Mouse (Mus musculus) neural tube, embryonic 15.5 days (tissue): ENCODE results near the gene Atp13a1. TPM values are rescaled to one million over a fixed set of nuclear protein-coding genes. Genes with fewer than 3 reads are reported as not detected.

Source experiments
- ATAC-seq: fragments of 200-750 bp; cut with Nextera tagmentation; 2 replicates; pipeline ENCODE4 v1.8.0; 2017; ENCODE audit warnings: mild to moderate bottlenecking, moderate TSS enrichment, moderate library complexity; ENCODE audit not compliant: low FRiP score
- H3K27ac ChIP-seq: fragments of 300-500 bp; sonication (generic); replicated peaks from 2 replicates; pipeline ENCODE4 v1.5.1; 2015; ENCODE audit warnings: mild to moderate bottlenecking, inconsistent platforms
- H3K27me3 ChIP-seq: fragments of 300-500 bp; sonication (generic); replicated peaks from 2 replicates; pipeline ENCODE4 v1.6.1; 2015; ENCODE audit warnings: inconsistent platforms
- H3K36me3 ChIP-seq: fragments of 300-500 bp; sonication (generic); 2 replicates; pipeline ENCODE4 v1.6.1; 2015; ENCODE audit warnings: inconsistent platforms
- H3K4me1 ChIP-seq: fragments of 300-500 bp; sonication (generic); 2 replicates; pipeline ENCODE4 v1.6.1; 2015; ENCODE audit warnings: inconsistent platforms
- H3K4me2 ChIP-seq: fragments of 300-500 bp; sonication (generic); 2 replicates; pipeline ENCODE4 v1.6.1; 2015; ENCODE audit warnings: inconsistent platforms, mild to moderate bottlenecking, moderate library complexity
- H3K4me3 ChIP-seq: fragments of 300-500 bp; sonication (generic); replicated peaks from 2 replicates; pipeline ENCODE4 v1.5.1; 2015; ENCODE audit warnings: mild to moderate bottlenecking, inconsistent platforms
- H3K9ac ChIP-seq: fragments of 300-500 bp; sonication (generic); replicated peaks from 2 replicates; pipeline ENCODE4 v1.6.1; 2015; ENCODE audit warnings: mild to moderate bottlenecking, inconsistent platforms
- H3K9me3 ChIP-seq: fragments of 300-500 bp; sonication (generic); replicated peaks from 2 replicates; pipeline ENCODE4 v1.6.1; 2016; ENCODE audit warnings: inconsistent platforms
- WGBS: fragments of 180-500 bp; shearing (Covaris S2); methylation state at CpG from one replicate; pipeline ENCODE4 v1.1.7; 2015; ENCODE audit warnings: mixed read lengths; 5-methylcytosine and 5-hydroxymethylcytosine counted together
- polyA plus RNA-seq: library from polyadenylated mRNA; unstranded; fragments of >200 nt; fragmentation: Nextera tagmentation; extraction: Ambion mirVana; gene quantifications from 2 replicates; pipeline ENCODE4 v1.2.1, GENCODE M21; 2015

The Atp13a1 gene
- polyA plus RNA-seq: 50.3 and 50.5 TPM in 2 replicates

DNA sequence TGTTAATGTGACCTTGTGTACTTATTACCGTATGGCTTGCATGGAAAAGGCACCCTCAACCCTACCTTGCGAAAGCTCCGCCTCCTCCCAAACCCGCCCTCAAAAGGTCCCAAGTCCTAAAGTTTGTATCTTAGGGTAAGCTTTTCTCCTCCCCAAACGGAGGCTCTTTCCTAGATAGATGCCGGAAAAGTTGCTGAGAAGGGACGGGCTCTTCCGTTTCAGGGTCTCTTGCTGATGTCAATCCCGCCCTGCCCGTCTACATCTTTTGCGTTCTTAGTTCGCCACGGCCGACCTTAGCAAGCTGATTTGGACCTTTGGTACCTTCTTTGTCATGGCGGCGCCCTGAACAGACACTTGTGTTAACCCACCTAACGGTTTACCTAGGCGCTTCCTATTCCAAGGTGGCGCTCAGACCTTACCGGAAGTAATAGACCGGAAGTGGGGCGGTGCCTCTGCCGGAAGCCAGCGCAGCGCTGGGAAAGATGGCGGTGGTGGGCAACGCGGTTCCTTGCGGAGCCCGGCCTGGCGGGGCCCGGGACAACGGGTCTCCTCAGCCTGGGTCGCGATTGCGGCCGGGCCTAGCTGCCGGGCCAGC is at the start of gene Atp13a1, which contains the start of gene Zfp866:
Atp13a1 (plus strand) TSS at position 391 of the 595 bp plus-strand sequence.
Zfp866 (minus strand) TSS at position 406 of the 595 bp plus-strand sequence.
- Histone ChIP-seq H3K4me1 (peaks cover 36% of the 10 kb centered on the region), H3K4me2 (peak within 1 kb of the TSS; percentile 78), H3K9ac (peak within 1 kb of the TSS; percentile 87), H3K9me3 (no peaks in the 10 kb centered on the region), H3K36me3 (peaks cover 30% of the 10 kb centered on the region), H3K27me3 (no peaks in the 10 kb centered on the region), H3K4me3 (peak within 1 kb of the TSS; percentile 100), H3K27ac (peak within 1 kb of the TSS; percentile 85)
- peak; percentile 96 for ATAC-seq
- under 1% methylated on average over 38 of the region's 38 CpGs for WGBS

DNA sequence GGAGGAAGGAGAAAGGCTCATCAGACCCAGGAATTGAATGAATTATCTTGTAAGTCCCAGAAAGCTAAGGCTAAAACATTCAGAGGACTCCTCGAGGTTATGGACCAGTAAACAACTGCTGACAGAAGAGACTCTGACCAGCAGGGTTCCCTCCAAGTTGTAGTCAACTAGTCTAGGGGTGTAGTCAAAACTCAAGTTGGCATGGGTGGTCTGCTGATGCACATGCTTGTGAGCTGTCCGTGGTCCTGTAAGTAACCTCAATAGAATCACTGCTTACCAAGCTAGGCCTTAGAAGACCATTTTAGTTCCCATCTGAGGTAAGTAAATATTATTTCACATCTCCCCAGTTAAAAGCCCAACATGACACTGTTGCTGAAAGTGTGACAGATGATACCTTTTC is 49.7 kb upstream of the Atp13a1 start:
- Histone ChIP-seq H3K4me2 (no peak overlapping the region), H3K27me3 (no peaks in the 10 kb centered on the region), H3K4me3 (no peak overlapping the region), H3K9ac (no peak overlapping the region), H3K36me3 (peaks cover 19% of the 10 kb centered on the region), H3K9me3 (no peaks in the 10 kb centered on the region), H3K27ac (no peak overlapping the region), H3K4me1 (no peaks in the 10 kb centered on the region)
- ATAC-seq: no peak
- WGBS: 87% methylated on average over 2 of the region's 2 CpGs

GRCm38 (mm10) chr8:69749544-69750454 is 41.2 kb upstream of the Atp13a1 start, which contains the start of gene Zfp963:
Gene Zfp963, minus strand, starts transcription at chr8:69749970.
- Histone ChIP-seq H3K36me3 (no peaks in the 10 kb centered on the region), H3K27ac (peak within 1 kb of the TSS; percentile 99), H3K27me3 (no peaks in the 10 kb centered on the region), H3K9me3 (no peaks in the 10 kb centered on the region), H3K9ac (peak within 1 kb of the TSS; percentile 95), H3K4me2 (peak within 1 kb of the TSS; percentile 54), H3K4me1 (peaks cover 16% of the 10 kb centered on the region), H3K4me3 (peak within 1 kb of the TSS; percentile 63)
- WGBS: 3% methylated on average over 48 of the region's 48 CpGs
- peak; percentile 98 for ATAC-seq

- H3K9me3 ChIP-seq: no peaks in the 10 kb centered on the region
- no peak overlapping the region for H3K27ac ChIP-seq
- no peak overlapping the region for H3K4me2 ChIP-seq
- WGBS: 92% methylated on average over 2 of the region's 2 CpGs
- peaks cover 9% of the 10 kb centered on the region for H3K36me3 ChIP-seq
- H3K27me3 ChIP-seq: no peaks in the 10 kb centered on the region
- H3K9ac ChIP-seq: no peak overlapping the region
- no peak overlapping the region for H3K4me3 ChIP-seq
- no peak for ATAC-seq
- H3K4me1 ChIP-seq: peaks cover 16% of the 10 kb centered on the region
Measured at GRCm38 (mm10) chr8:69752437-69752836, 38.5 kb upstream of the Atp13a1 start.

- Histone ChIP-seq H3K4me1 (no peaks in the 10 kb centered on the region), H3K9me3 (no peaks in the 10 kb centered on the region), H3K27me3 (no peaks in the 10 kb centered on the region), H3K36me3 (peaks cover 40% of the 10 kb centered on the region), H3K9ac (no peak overlapping the region), H3K27ac (no peak overlapping the region), H3K4me2 (no peak overlapping the region), H3K4me3 (no peak overlapping the region)
- 93% methylated on average over 5 of the region's 5 CpGs for WGBS
- no peak for ATAC-seq
Measured at GRCm38 (mm10) chr8:69758316-69758715, 32.6 kb upstream of the Atp13a1 start.

DNA sequence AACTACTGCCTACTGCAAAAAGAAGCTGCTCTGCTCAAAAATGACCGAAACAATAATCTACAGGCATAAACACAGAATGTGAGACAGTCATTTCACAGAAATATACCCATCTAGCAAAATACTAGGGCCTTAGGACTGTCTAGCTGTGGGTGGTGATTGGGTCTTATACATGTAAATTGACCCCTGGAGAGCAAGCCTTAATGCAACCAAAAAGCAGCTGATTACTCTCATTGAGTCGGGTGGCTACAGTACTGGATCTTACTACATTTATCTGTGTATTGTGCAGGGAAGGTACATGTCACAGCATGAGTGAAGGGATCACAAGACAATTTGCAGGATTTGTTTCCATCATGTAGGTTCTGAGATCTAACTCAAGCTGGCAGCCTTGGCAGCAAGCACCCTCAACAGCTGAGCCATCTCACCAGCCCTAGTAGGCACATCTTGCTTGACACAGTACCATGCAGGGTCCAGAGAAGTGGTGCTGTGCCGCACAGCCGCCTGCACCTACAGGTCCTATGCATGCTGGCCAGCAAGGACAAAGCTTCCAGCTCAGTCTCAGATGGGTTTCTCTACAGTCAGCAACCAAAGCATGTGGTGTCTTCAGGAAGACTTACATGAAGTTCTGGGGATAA is 29.0 kb upstream of the Atp13a1 start:
- no peak for ATAC-seq
- H3K36me3 ChIP-seq: peaks cover 67% of the 10 kb centered on the region
- 84% methylated on average over 4 of the region's 4 CpGs for WGBS
- H3K4me3 ChIP-seq: no peak overlapping the region
- H3K9me3 ChIP-seq: no peaks in the 10 kb centered on the region
- no peak overlapping the region for H3K9ac ChIP-seq
- no peak overlapping the region for H3K4me2 ChIP-seq
- no peaks in the 10 kb centered on the region for H3K27me3 ChIP-seq
- H3K27ac ChIP-seq: no peak overlapping the region
- no peaks in the 10 kb centered on the region for H3K4me1 ChIP-seq

GRCm38 (mm10) chr8:69771221-69771620 is 19.7 kb upstream of the Atp13a1 start:
- Histone ChIP-seq H3K4me2 (no peak overlapping the region), H3K9me3 (no peaks in the 10 kb centered on the region), H3K27me3 (no peaks in the 10 kb centered on the region), H3K36me3 (peaks cover 29% of the 10 kb centered on the region), H3K4me1 (peaks cover 32% of the 10 kb centered on the region), H3K9ac (no peak overlapping the region), H3K4me3 (no peak overlapping the region), H3K27ac (no peak overlapping the region)
- ATAC-seq: no peak
- WGBS: 88% methylated on average over 9 of the region's 9 CpGs

GRCm38 (mm10) chr8:69772106-69772505 is 18.9 kb upstream of the Atp13a1 start:
- ATAC-seq: no peak
- no peak overlapping the region for H3K27ac ChIP-seq
- 0 out of 2 replicates have a peak overlapping the region, but pooled peaks have one; percentile 1 for H3K9ac ChIP-seq
- peaks cover 20% of the 10 kb centered on the region for H3K36me3 ChIP-seq
- no peak overlapping the region for H3K4me3 ChIP-seq
- peaks cover 32% of the 10 kb centered on the region for H3K4me1 ChIP-seq
- WGBS: 87% methylated on average over 2 of the region's 2 CpGs
- H3K4me2 ChIP-seq: peak overlapping the region; percentile 15; the same call in 1 of the 2 replicates
- no peaks in the 10 kb centered on the region for H3K27me3 ChIP-seq
- H3K9me3 ChIP-seq: no peaks in the 10 kb centered on the region

- H3K27ac ChIP-seq: peak within 1 kb of the TSS; percentile 99
- H3K9me3 ChIP-seq: no peaks in the 10 kb centered on the region
- peak within 1 kb of the TSS; percentile 90 for H3K9ac ChIP-seq
- H3K4me3 ChIP-seq: peak within 1 kb of the TSS; percentile 68
- peak; percentile 99 for ATAC-seq
- H3K27me3 ChIP-seq: no peaks in the 10 kb centered on the region
- H3K36me3 ChIP-seq: no peaks in the 10 kb centered on the region
- peak within 1 kb of the TSS; percentile 59 for H3K4me2 ChIP-seq
- peaks cover 32% of the 10 kb centered on the region for H3K4me1 ChIP-seq
- 0% methylated on average over 41 of the region's 41 CpGs for WGBS
Measured at GRCm38 (mm10) chr8:69774503-69775148, 16.3 kb upstream of the Atp13a1 start, which contains the start of gene Gm20422. Gene Gm20422, minus strand, starts transcription at chr8:69774886.

DNA sequence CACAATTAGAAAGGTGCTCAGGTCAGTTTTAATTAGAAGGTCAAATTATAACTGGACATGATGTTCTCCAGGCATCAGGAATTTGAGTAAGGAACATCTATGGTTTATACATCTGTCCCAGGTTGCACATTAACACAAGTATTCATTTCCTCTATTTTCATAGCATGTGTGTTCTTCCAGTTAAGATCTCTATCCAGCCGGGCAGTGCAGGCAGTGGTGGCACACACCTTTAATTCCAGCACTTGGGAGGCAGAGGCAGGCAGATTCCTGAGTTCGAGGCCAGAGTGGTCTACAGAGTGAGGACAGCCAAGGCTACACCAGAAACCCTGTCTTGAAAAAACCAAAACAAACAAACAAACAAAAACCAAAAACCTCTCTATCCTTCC is 15.8 kb upstream of the Atp13a1 start:
- peak; percentile 43 for ATAC-seq
- Histone ChIP-seq H3K27me3 (no peaks in the 10 kb centered on the region), H3K4me1 (peaks cover 32% of the 10 kb centered on the region), H3K4me3 (peak overlapping the region; percentile 68), H3K4me2 (peak overlapping the region; percentile 50), H3K36me3 (no peaks in the 10 kb centered on the region), H3K9ac (0 out of 2 replicates have a peak overlapping the region, but pooled peaks have one; percentile 18), H3K27ac (peak overlapping the region; percentile 99), H3K9me3 (no peaks in the 10 kb centered on the region)
- 54% methylated on average over 2 of the region's 2 CpGs for WGBS

DNA sequence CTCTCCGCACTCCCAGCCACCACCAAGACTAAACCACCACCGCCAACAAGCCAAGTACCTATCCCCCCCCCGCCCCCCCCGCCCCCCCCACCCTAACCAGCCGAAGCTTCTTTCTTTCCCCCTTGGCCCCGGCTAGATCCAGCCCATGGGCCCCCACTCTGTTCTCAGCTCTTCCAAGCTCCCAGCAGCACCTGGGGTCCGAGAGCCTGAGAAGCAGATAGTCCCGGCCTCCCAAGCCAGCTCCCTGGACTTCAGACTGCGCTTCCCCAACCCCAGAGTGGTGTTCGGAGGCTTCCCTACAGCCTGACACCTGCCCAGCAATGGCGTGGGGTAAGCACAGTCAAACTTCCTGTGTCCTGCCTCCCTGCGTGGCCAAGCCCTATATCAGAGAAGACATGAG is 13.9 kb upstream of the Atp13a1 start:
- no peak overlapping the region for H3K4me2 ChIP-seq
- no peak overlapping the region for H3K9ac ChIP-seq
- no peak overlapping the region for H3K27ac ChIP-seq
- H3K9me3 ChIP-seq: no peaks in the 10 kb centered on the region
- no peak for ATAC-seq
- no peaks in the 10 kb centered on the region for H3K27me3 ChIP-seq
- no peaks in the 10 kb centered on the region for H3K36me3 ChIP-seq
- WGBS: 74% methylated on average over 11 of the region's 12 CpGs
- no peak overlapping the region for H3K4me3 ChIP-seq
- peaks cover 19% of the 10 kb centered on the region for H3K4me1 ChIP-seq
